Mouse (Mus musculus) frontal cortex, adult 2 months (tissue): Measurements from ENCODE around the gene Fcgr4. TPM values are rescaled to one million over a fixed set of nuclear protein-coding genes. Genes with fewer than 3 reads are reported as not detected.
"Not testable (repeated sequence)": the region's sequence is repeated elsewhere in the genome, so short reads cannot be mapped to it uniquely, and the experiment has no call there.

Experiments
- DNase-seq, 2 experiments: peaks; one replicate each; pipeline ENCODE4 v3.0.0; 2022; ENCODE audit warnings: low spot score in 1 of 2; ENCODE audit errors: extremely low spot score in 1 of 2
- polyA plus RNA-seq: library from polyadenylated mRNA; depleted of rRNA; stranded (reverse); fragments of >200 nt; gene quantifications from 2 replicates; pipeline ENCODE4 v1.2.3, GENCODE M21; 2012; rRNA removed

Gene Fcgr4
- polyA plus RNA-seq: 0.23 and 0.64 TPM in 2 replicates

DNA sequence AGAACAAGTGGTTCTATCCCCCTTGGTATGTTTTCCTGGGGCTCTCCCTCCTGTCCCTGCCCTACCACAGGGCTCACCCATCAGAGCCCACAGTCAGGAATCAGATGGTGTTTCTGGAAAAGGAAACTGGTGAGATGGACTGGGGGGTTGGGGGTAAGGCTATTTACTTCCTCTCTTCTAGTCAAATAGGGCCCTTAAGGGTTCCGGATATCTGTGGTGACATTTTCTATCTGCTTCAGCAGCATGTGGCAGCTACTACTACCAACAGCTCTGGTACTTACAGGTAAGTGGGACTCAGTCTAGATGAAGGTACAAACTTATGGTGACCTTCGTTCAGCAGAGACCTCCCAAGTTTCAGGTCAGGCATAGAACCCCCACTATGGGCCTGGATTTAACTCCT, at the start of gene Fcgr4:
Fcgr4 (plus strand) TSS at position 184 of the 400 bp plus-strand sequence.
- DNase-seq: no peak

DNA sequence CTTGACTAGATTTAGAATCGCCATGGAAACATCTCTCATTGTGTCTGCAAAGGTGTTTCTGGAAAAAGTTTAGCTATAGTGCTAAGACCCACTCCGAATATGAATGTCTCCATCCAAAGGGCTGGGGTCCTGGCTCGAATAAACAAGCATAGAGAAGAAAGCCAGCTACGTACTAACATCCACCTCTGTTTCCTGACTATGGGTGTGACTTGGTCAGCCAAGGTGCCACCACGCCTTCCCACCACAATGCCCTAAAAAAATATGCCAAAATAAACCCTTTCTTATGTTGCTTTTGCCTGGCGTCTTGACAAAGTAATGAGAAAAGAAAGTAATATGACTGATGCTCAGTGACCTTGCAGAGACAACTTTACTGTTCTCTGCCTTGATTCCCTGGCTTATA, 46.2 kb upstream of the Fcgr4 start:
- no peak for DNase-seq

DNA sequence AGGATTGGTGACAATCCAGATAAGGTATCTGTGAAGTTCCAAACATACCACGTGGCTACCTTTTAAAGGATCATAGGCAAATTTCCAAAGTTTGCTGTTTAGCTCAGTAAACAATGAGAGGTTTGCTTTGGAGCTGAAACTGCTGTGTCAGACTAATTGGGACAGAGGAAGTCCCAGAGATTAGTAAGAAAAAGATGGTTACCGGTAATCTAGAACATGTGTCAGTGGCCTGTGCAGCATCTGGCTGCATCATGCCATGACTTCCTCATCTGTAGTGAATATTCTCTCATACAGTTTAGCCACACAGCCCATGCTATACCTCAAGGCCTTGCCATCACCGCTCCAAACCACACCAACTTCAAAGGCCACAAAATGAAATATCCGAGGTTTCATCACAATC, 45.8 kb upstream of the Fcgr4 start:
- no peak for DNase-seq

DNA sequence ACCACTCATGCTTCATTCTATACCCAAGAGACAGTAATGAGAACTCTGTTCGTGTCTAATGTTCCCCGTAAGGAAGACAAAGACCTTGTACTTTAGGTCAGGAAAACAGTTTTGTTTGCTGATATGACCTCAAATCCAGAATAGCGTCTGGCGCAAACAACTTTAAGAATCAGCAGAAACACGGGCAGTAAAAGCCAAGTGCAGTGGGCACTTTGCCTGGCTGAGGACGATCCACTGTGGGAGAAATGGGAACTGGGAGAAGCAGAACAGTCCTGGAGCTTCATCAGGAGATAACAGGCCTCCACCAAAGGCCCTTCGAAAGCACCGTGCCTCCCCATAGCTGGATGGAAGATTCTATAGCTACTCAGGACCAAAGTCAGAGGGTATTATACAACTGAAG, 44.5 kb upstream of the Fcgr4 start:
- no peak for DNase-seq

DNA sequence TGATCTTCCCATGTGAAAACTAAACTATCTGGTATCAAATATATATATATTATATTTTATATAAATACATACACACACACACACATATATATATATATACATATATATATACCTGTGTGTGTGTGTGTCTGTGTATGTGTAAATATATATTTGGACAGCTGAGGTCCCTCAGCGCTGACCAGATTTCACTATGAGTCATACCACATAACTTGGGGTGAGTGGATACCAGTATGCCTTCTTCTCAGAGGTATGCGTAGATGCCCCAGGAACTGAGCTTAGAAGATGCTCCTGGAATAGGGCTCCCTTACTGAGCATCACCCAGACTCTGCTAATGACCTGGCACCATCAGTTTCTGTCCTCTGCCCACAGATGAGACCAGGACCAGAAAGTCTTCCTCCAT, 44.0 kb upstream of the Fcgr4 start:
- DNase-seq: no peak

DNA sequence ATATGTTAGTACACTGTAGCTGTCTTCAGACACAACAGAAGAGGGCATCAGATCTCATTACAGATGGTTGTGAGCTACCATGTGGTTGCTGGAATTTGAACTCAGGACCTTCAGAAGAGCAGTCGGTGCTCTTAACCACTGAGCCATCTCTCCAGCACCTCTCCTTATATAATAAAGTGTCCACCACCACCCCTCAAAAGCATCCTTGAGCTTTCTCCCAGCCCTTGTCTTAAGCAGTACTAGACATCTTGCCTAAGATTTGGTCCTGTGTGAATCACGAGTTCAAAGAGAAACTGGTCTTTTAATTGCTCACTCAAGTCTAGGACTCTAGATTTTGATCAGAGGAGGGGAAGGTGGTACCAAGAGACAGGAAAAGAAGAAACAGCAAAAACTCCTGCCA, 43.4 kb upstream of the Fcgr4 start:
- not testable (repeated sequence) for DNase-seq

DNA sequence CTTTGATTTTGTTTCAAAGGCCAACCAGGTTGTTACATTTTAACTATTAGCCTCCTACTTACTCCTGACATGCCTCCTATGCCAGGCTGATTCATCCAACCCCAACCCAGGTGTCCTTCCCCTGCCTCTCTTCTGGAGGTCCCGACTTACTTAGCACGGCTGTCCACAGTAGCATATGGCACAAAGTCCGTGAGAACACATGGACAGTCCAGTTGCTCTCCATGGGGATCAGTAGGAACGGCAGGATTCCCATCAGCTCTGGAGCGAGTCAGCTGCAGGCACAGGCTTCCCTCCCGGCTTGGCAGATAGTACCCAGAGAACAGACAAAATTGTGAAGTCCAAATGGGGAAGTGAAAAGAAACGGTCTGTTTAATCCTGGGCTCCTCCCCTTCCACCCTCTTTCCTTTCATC, 43.0 kb upstream of the Fcgr4 start:
- DNase-seq: no peak

DNA sequence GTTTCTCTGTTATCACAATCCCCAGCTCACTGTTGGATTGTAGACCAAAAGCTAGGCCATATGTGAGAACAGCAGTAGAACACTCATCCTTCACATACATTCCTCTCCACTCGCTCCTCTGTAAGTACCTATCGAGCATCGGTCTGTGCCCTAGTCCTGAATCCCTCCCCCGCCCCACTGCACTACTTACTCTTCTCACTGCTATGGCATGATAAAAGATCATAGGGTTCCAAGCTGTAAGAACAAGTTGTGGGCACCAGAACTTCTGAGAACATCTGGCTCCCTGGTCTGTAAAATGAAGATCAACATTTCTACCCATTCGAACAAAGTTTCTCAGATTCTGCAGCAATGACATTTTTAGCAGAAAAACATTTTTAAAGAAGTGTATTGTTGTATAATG, 42.3 kb upstream of the Fcgr4 start, which contains the start of gene Fcgr2b:
Fcgr2b (minus strand) TSS at position 101 of the 400 bp plus-strand sequence.
- no peak for DNase-seq

DNA sequence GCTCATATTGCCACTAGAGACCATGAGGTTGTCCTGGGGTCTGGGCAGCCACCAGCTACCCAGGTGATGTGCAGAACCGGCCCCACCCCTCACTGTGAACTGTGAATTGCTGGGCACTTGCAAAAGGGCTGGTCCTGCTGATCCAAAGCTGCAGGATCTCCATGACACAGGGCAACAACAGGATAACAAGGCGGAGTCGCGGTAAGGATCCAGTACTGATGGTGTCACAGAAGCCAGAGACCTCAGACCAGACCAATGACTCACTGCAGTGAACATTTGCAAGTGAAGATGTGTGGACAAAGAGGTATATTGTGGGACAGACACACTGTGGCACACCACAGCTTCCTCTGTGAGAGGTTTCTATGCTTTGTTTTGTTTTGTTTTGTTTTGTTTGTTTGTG, 40.1 kb upstream of the Fcgr4 start:
- no peak for DNase-seq

DNA sequence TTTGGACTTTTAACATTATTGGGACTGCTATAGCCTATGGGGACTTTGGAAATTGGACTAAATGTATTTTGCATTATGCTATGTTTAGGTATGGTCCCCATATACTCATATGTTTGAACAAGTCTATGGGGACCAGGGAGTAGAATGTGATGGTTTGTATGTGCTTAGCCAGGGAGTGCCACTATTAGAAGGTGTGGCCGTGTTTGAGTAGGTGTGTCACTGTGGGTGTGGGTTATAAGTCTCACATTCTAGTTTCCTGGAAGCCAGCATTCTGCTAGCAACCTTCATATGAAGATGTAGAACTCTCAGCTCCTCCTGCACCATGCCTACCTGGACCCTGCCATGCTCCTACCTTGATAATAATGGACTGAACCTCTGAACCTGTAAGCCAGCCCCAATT, 37.0 kb upstream of the Fcgr4 start:
- not testable (repeated sequence) for DNase-seq

DNA sequence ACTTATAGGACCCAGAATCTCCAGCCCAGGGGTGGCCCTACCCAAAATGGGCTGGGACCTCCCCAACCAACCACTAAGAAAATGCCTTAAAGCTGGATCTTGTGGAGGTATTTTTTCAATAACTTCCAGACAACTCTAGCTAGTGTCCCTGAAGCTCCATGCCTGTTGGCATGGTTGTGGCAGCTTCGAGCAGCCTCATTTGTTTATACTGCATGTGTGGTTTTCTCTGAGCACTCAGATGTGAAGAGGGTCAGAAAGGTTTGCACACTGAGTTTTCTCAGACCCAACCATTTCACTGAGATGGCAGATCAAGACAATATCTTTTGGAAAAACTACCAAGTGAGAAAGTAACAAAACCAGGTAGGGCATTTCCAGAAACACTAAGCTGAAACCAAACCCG, 36.4 kb upstream of the Fcgr4 start:
- DNase-seq: no peak

DNA sequence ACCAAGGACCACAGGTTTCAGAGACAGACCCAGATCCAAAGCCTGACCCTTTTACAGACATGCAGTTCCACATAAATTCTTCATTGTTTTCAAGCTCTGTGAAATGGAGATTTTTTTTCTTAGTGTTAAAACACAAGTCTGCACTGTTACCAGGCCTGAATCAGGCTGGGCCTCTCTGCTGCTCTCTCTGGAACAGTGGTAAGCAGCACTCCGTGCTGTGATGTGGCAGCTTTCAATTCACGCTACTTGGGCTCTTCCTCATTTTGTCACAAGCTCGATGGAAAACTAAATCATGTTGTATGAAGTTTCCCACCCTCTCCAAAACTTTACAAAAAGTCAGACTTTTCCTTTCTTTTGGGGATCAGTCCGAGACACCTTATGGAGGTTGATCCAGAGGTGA, 35.7 kb upstream of the Fcgr4 start:
- DNase-seq: no peak

DNA sequence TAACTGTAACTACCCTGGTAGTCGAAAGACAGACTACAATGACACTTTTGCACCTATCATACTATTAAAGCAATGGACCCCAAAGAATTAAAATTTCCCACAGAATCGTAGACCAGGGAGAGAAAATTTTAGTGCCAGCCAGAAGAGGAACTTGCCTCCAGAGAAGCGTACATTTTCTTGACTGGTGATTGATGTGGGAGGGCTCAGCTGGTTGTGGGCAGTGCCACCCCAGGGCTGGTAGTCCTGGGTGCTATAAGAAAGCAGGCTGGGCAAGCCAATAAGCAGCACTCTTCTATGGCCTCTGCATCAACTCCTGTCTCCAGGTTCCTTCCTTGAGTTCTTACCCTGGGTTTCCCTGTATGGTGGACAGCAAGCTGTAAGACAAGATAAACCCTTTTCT, 33.6 kb upstream of the Fcgr4 start:
- DNase-seq: no peak

DNA sequence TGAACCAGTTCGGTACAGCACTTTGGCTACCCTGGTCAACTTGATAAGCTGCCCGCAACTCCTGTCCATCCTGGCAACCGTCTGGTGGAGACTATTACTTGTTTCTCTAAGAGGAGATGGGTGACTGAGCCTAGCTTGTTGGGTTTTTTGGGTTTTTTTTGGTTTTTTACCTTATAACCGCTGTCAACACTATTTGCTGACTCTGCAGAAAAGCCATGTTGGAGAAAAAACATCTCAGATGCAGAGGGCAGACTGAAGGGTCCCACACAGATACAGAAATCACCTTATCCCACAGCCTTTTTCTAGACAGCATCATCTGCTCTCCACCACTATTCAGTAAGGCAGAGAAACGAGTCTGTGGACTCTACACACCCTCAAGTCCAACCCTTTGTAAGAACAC, 32.9 kb upstream of the Fcgr4 start:
- DNase-seq: no peak

DNA sequence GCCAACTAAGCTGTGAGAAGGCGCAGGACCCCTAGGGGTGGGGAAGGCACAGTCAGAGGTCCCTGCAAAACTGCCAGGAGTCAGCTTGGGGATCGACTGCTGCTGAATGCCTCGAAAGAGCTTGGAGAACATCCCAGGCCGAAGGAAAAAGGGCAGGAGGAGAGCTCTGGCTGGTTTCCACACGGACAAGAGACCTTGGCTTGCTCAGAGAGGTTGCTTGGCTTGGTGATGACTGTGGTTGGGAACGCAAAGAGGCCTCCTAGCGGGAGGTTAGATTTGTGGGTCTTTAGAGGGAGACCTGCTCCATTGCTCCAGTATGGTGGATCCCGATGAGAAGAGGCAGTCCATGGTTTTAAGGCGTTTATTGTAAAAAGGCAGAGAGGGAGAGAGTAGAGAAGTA, 29.1 kb upstream of the Fcgr4 start:
- no peak for DNase-seq

DNA sequence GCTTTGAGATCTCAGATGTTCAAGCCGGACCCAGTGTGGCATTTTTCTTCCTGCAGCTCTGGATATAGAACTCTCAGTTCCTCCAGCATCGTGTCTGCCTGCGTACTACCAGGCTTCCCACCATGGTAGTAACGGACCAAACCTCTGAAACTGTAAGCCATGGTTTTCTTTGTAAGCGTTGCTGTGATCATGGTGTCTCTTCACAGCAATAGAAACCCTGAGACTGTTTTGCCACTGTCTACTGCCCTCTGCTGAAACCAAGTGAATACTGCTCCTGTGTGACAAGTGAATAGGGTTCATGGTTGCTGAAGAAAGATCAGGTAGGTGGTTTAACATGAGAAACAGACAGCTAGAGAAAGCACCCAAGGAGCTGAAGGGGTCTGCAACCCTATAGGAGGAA, 26.2 kb upstream of the Fcgr4 start:
- DNase-seq: peak; percentile 24 to 70

DNA sequence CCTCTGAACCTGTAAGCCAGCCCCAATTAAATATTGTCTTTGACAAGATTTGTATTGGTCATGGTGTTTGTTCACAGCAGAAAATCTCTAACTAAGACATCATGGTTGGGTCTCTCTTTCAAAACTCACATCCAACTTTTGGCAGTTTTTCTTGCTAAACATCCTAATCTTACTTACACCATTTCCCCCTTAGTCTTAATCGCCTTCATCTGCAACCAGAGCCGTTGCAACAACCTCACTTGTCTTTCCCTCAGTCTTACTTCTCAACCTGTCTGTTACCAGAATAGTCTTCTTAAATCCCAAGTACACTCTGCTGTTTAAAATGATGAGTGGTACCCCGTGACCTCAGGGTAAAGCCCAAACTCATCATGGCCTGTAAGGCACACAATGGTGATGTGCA, 22.7 kb upstream of the Fcgr4 start:
- no peak for DNase-seq

DNA sequence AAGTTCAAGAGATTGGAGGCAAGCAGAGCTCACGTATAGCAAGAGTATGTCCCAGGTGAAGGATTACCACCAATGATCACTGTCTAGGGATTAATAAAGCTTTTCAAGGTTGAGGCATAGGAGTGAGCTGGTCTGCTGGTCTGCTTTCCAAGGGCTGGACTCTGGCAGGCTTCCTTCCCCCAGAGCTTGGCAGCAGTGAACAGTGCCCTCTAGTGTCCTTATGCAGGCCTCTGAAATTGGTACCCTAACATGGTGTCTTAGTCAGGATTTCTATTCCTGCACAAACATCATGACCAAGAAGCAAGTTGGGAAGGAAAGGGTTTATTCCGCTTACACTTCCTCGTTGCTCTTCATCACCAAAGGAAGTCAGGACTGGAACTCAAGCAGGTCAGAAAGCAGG, 22.0 kb upstream of the Fcgr4 start:
- DNase-seq: peak in 1 of 2 experiments; percentile 79

DNA sequence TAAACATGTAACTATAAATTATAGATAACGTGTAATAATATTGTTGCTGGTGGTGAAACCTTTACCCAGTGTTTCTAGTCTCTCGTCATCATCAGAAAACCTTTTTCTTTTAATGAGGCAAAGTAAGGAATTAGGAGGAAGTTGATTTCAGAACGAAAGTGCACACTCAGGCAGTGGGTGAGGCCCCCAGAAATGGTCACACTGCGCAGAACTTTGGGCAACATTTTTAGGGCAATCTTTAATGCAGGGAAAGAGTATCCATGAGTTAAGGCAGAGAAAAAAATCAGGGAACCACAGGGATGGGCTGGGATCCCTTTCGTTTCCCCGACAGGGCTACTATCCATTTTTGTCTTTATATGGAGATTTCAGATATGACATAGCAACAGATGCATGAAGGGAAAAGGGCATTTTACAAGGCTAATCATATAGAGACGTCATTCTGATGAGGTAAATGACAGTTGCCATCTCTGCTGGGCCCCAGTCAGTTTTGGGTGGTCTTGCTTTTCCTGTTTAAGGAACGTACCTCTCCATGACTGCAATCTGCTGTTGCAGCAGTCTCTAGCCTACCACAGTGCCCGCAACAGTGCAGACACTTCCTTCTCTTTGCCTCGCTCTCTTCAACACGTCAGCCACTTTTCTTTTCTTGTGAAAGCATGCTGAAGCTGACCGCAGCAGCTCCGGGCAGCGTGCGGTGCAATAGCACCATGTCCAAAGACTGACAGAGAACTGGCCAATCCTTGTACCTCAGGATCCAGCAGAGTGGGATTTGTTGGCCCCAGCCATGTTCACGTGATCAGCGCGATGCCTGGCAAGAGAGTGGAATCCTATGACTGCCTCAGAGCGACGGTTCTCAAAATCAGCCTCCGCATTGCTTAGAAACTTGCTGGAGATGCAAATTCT, 20.7 kb upstream of the Fcgr4 start:
- peak; percentile 58 to 79 for DNase-seq

DNA sequence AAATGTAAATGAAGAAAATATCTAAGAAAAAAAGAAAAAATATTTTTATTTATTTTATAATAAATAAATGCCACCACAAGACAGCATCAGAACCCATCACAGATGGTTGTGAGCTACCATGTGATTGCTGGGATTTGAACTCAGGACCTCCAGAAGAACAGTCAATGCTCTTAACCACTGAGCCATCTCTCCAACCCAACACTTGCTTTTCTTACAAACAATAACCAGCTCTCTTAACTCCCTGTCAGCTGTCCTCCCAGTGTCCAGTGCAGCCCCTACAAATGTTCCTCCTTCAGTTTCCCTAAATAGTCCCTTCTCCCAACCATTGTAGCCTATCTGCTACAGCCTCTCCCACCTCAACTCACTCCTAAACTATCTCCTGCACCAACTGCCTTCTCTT, 18.9 kb upstream of the Fcgr4 start:
- no peak for DNase-seq

DNA sequence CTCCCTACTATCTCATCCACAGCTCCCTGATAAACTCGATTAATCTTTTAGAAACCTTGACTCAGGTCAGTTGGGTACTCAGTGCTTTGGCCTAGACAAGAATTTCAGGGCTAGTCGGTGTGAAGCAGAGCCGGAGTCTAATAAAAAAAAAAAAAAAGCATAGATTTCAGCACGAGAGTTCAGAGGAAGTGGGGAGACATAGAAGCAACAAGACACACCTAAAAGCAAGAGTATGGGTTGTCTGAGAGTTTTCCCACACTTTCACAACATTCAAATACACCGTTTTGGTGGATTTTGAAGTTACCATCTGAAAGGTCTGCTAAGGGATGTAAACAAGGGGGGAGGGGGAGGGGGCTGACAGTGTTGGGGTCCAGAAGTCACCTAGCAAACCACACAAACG, 13.6 kb upstream of the Fcgr4 start:
- no peak for DNase-seq

DNA sequence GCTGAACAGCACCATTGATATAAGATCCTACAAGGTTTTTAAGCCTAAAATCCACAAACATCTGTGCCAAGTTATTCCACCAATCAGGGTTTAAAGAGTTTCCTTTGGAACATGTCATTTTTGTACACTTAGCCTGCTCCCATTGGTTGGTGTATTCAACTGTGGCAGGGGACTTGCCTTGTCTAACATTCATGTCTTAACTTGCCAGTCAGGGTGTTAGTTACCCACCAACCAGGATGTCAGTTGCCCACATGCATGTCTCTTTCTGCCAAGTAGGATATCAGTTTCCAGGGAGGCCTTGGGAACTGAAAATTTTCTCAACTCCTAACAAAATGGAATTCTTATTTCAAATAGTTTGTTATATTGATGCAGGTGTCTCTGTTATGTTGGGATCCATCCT, 13.1 kb upstream of the Fcgr4 start:
- no peak for DNase-seq

DNA sequence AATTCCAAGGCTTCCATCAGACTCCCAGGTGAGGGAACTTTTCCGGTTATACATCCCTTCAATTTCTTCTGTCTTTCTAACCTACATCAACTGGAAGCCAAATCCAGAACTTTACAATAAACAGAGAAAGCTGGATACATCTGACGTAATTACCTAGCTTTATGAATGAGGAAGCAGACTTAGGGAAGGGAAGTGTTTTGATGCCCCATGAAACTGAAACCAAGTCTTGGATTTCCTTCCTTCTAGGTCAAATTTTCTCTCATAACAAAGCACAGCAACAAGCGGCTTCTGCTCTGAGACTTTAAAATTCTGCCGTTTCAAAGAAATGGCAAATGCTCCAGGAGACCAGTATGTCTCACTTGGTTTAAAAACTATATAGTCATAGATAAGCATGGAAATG, 12.4 kb upstream of the Fcgr4 start:
- DNase-seq: no peak
